Mouse (Mus musculus) heart, adult 10 weeks (tissue): Measurements from ENCODE around the gene Cxcl10. TPM values are rescaled to one million over a fixed set of nuclear protein-coding genes. Genes with fewer than 3 reads are reported as not detected.

Experiments
- polyA plus RNA-seq: library from polyadenylated mRNA; stranded (reverse); fragments of 350-450 nt; fragmentation: Illumina TruSeq; extraction: RNeasy Lipid Tissue Mini Kit (QIAGEN cat#74804); gene quantifications from one replicate; pipeline ENCODE4 v1.2.3, GENCODE M21; 2014; ENCODE audit warnings: low read depth, low replicate concordance

Gene Cxcl10
- 0.45 TPM for polyA plus RNA-seq

GRCm38 (mm10) chr5:92348794-92349413 is at the start of gene Cxcl10:
TSS of gene Cxcl10 (minus strand) at chr5:92348889.

GRCm38 (mm10) chr5:92331635-92332338 is 16.9 kb downstream of the Cxcl10 start, which contains the start of gene Art3:
TSS of gene Art3 (plus strand) at chr5:92331827.

GRCm38 (mm10) chr5:92327929-92328328 is 20.8 kb downstream of the Cxcl10 start, which contains the start of gene Cxcl9:
TSS of gene Cxcl9 (minus strand) at chr5:92328079.

GRCm38 (mm10) chr5:92309681-92310511 is 38.8 kb downstream of the Cxcl10 start, which contains the start of gene Sdad1:
TSS of gene Sdad1 (minus strand) at chr5:92310479.

Other genes with a start within 250 kb of the Cxcl10 start
- gene Uso1, start 211.0 kb downstream of the Cxcl10 start, polyA plus RNA-seq: 41.5 TPM
- not detected for gene U90926, start 133.5 kb downstream of the Cxcl10 start, polyA plus RNA-seq
- not detected for gene Ppef2, start 92.6 kb downstream of the Cxcl10 start, polyA plus RNA-seq
- gene Naaa, start 70.7 kb downstream of the Cxcl10 start, polyA plus RNA-seq: 18.8 TPM
- 9.7 TPM for gene Sdad1, start 38.4 kb downstream of the Cxcl10 start, polyA plus RNA-seq
- gene Cxcl9, start 20.8 kb downstream of the Cxcl10 start, polyA plus RNA-seq: 5.9 TPM
- 833 TPM for gene Art3, start 17.1 kb downstream of the Cxcl10 start, polyA plus RNA-seq
- gene Nup54, start 86.3 kb upstream of the Cxcl10 start, polyA plus RNA-seq: 16.9 TPM
- 105 TPM for gene Scarb2, start 157.9 kb upstream of the Cxcl10 start, polyA plus RNA-seq
- gene Fam47e, start 206.2 kb upstream of the Cxcl10 start, polyA plus RNA-seq: not detected